Mouse (Mus musculus): ENCODE results near the gene Alpl. TPM values are rescaled to one million over a fixed set of nuclear protein-coding genes. Genes with fewer than 3 reads are reported as not detected.

The Alpl gene
- total and polyA plus RNA-seq, 3 experiments: 62.9 to 164 (median 115) TPM

DNA sequence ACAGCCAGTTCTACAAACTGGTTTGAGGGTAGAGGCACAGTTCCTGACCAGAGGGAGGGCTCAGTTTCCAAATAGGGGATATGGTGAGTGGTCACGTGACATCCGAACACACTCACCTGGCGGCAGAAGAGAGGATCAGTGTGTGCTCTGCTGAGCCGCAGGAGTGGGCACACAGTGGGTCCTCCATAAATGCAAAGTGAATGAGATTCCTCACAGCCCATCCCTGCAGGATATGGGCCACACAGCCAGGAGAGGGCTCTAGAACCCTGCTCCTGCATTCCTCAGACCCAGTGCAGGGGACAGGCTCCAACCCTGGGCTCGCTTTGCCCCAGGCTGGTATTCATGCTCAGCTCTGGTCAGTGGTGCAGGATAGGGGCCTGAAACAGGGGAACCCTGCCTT lies 62.7 kb downstream of the Alpl start (continued):
- TF ChIP-seq MAFK (IDR thresholded peaks at IDR 0.05; ENCODE audit: insufficient replicate concordance, low read length) (no peak), E2F4 (IDR thresholded peaks at IDR 0.05; ENCODE audit: insufficient replicate concordance, low read depth, low read length) (no peak), CHD1 (IDR thresholded peaks at IDR 0.05; ENCODE audit: low read depth, low read length) (no peak), UBTF (IDR thresholded peaks at IDR 0.05; ENCODE audit: low read depth, low read length) (no peak), ZC3H11A (IDR thresholded peaks at IDR 0.05; ENCODE audit: low read depth, low read length) (peak; percentile 35), NRF1 (IDR thresholded peaks at IDR 0.05; ENCODE audit: low read depth, low read length) (no peak), EP300 (IDR thresholded peaks at IDR 0.05; ENCODE audit: low read length) (no peak)

DNA sequence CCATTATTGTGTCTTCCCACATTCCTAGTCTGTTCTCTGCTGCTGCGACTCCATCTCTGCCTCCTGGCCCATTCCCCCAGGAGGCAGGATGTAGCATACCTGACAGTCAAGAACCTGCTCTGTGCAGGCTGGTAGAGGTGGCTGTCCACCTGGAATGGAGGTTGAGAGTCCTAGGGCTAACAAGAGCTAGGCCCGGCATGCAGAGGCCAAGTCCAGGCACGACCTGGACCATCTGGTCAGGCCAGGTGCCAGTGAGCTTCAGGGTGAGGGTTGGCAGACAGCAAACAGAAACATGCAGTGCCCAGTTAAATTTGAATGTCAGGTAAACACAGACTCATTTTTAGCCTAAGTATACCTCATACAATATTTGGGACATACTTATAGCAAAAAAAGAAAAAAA lies 63.2 kb downstream of the Alpl start:
- H3K9me3 ChIP-seq (replicated peaks; ENCODE audit: low read length): no peaks in the 10 kb centered on the region
- H3K79me2 ChIP-seq (replicated peaks; ENCODE audit: control insufficient read depth, extremely low read depth, insufficient read depth, poor library complexity, severe bottlenecking): no peaks in the 10 kb centered on the region
- no peak overlapping the region for H3K27ac ChIP-seq (ENCODE audit: insufficient read depth, low read depth)
- peaks cover 24% of the 10 kb centered on the region for H3K27me3 ChIP-seq (replicated peaks)
- in situ Hi-C loops (cut with MboI; ENCODE audit: low pct_ligation_motif_present, low pct_unique_long_range_greater_than_20kb, low sequenced_read_pairs) (loop anchor here (5.0 kb wide), 2 partner anchors 104 to 214 kb away; no protein-coding TSS in a partner anchor), dilution Hi-C loops (cut with MboI; ENCODE audit: extremely low pct_ligation_motif_present, extremely low pct_unique_long_range_greater_than_20kb, low sequenced_read_pairs) (no loop called here)
- peaks cover 8 to 34% of the 10 kb centered on the region in 2 experiments for H3K4me1 ChIP-seq (ENCODE audit: control insufficient read depth in 1 of 2, insufficient read depth in 2 of 2)
- H3K36me3 ChIP-seq (replicated peaks in 1 of 2; ENCODE audit: control insufficient read depth in 1 of 2, insufficient read depth in 1 of 2, low read length in 1 of 2): peaks cover 0 to 13% of the 10 kb centered on the region in 2 experiments
- no peak overlapping the region for H3K9ac ChIP-seq (ENCODE audit: insufficient read depth, low read depth)
- TF ChIP-seq CHD2 (IDR thresholded peaks at IDR 0.05; ENCODE audit: low read length): no peak
- TF ChIP-seq JUN (IDR thresholded peaks at IDR 0.05; ENCODE audit: insufficient read depth, low read depth, low read length): no peak
- no peak for TF ChIP-seq JUND (conservative IDR thresholded peaks at IDR 0.05; ENCODE audit: low read depth, low read length)
- TF ChIP-seq GABPA (IDR thresholded peaks at IDR 0.05; ENCODE audit: insufficient replicate concordance, low read depth, low read length): no peak
- no peak for TF ChIP-seq MAZ (IDR thresholded peaks at IDR 0.05; ENCODE audit: low read depth, low read length)
- TF ChIP-seq HCFC1 (IDR thresholded peaks at IDR 0.05; ENCODE audit: low read depth, low read length): no peak
- no peak for TF ChIP-seq EP300 (IDR thresholded peaks at IDR 0.05; ENCODE audit: low read length)
- H3K4me3 ChIP-seq (replicated peaks in 1 of 3; ENCODE audit: low read depth in 2 of 3, low read length in 2 of 3, poor library complexity in 1 of 3): no peak overlapping the region
- no peak overlapping the region for H3K4me2 ChIP-seq (ENCODE audit: insufficient read depth, low read depth, poor library complexity, severe bottlenecking)
- DNase-seq (ENCODE audit: extremely low read depth): no peak

DNA sequence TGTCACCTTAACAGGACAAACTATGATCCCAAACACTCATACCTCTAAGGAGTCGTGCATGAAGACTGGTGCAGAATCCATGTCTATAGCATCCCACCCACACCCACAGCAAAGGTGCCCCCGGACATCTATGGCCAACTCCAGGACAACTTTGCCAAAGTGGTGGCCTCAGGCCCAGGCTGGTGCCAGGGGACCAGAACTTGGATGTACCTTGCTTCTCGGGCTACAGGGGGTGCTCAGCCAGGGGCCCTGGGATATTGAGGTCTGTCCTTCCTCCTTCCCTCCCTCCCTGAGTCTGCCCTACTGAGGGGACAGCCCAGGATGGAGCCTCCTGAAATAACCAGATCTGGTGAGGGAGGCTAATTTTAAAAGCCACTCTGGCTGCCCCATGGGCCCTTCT lies 63.8 kb downstream of the Alpl start:
- Histone ChIP-seq H3K27me3 (replicated peaks) (peaks cover 24% of the 10 kb centered on the region), H3K9me3 (replicated peaks; ENCODE audit: low read length) (no peaks in the 10 kb centered on the region), H3K4me1 (ENCODE audit: control insufficient read depth in 1 of 2, insufficient read depth in 2 of 2) (peaks cover 7 to 35% of the 10 kb centered on the region in 2 experiments), H3K4me2 (ENCODE audit: insufficient read depth, low read depth, poor library complexity, severe bottlenecking) (no peak overlapping the region), H3K4me3 (replicated peaks in 1 of 3; ENCODE audit: low read depth in 2 of 3, low read length in 2 of 3, poor library complexity in 1 of 3) (no peak overlapping the region), H3K79me2 (replicated peaks; ENCODE audit: control insufficient read depth, extremely low read depth, insufficient read depth, poor library complexity, severe bottlenecking) (no peaks in the 10 kb centered on the region), H3K9ac (ENCODE audit: insufficient read depth, low read depth) (no peak overlapping the region), H3K27ac (ENCODE audit: insufficient read depth, low read depth) (no peak overlapping the region), H3K36me3 (replicated peaks in 1 of 2; ENCODE audit: control insufficient read depth in 1 of 2, insufficient read depth in 1 of 2, low read length in 1 of 2) (peaks cover 0 to 13% of the 10 kb centered on the region in 2 experiments)
- dilution Hi-C loops (cut with MboI; ENCODE audit: extremely low pct_ligation_motif_present, extremely low pct_unique_long_range_greater_than_20kb, low sequenced_read_pairs) (no loop called here), in situ Hi-C loops (cut with MboI; ENCODE audit: low pct_ligation_motif_present, low pct_unique_long_range_greater_than_20kb, low sequenced_read_pairs) (loop anchor here (5.0 kb wide), 2 partner anchors 105 to 215 kb away; no protein-coding TSS in a partner anchor)
- no peak for DNase-seq (ENCODE audit: extremely low read depth)
- no peak for TF ChIP-seq SIN3A (IDR thresholded peaks at IDR 0.05; ENCODE audit: low read length)
- no peak for TF ChIP-seq PAX5 (IDR thresholded peaks at IDR 0.05; ENCODE audit: low read length)
- TF ChIP-seq POLR2A (IDR thresholded peaks at IDR 0.05; ENCODE audit: low read depth, low read length): no peak
- no peak for TF ChIP-seq CHD1 (IDR thresholded peaks at IDR 0.05; ENCODE audit: low read depth, low read length)
- TF ChIP-seq POLR2AphosphoS2 (IDR thresholded peaks at IDR 0.05; ENCODE audit: low read depth, low read length): no peak
- no peak for TF ChIP-seq MAX (IDR thresholded peaks at IDR 0.05; ENCODE audit: low read length)
- TF ChIP-seq MXI1 (IDR thresholded peaks at IDR 0.05; ENCODE audit: low read depth, low read length): no peak
- no peak for TF ChIP-seq MAZ (IDR thresholded peaks at IDR 0.05; ENCODE audit: low read depth, low read length)
- no peak for TF ChIP-seq E2F4 (IDR thresholded peaks at IDR 0.05; ENCODE audit: insufficient replicate concordance, low read depth, low read length)
- no peak for TF ChIP-seq EP300 (IDR thresholded peaks at IDR 0.05; ENCODE audit: low read length)
- TF ChIP-seq ZNF384 (IDR thresholded peaks at IDR 0.05; ENCODE audit: low read depth, low read length): no peak
- TF ChIP-seq NRF1 (IDR thresholded peaks at IDR 0.05; ENCODE audit: low read depth, low read length): no peak

All from CH12.LX (cell line).